Mouse (Mus musculus) adrenal gland, postnatal 14 days (tissue): ENCODE measurements around the gene Olfr1342. TPM values are rescaled to one million over a fixed set of nuclear protein-coding genes. Genes with fewer than 3 reads are reported as not detected.

ENCODE experiments used
- DNase-seq: peaks from one replicate; pipeline ENCODE4 v3.0.0; 2021; ENCODE audit warnings: mixed read lengths
- long read RNA-seq, 2 experiments: library from polyadenylated mRNA; stranded (forward); transcript quantifications; one replicate each; pipeline ENCODE4 v2.0.0; 2021
- total RNA-seq: library from RNA; stranded (reverse); gene quantifications from 2 replicates; pipeline ENCODE4 v1.2.3, GENCODE M21; 2021

Gene Olfr1342
- total RNA-seq: not detected in 2 replicates
- long read RNA-seq, experiment 1: 0 reads
- long read RNA-seq, experiment 2: 0 reads

DNA sequence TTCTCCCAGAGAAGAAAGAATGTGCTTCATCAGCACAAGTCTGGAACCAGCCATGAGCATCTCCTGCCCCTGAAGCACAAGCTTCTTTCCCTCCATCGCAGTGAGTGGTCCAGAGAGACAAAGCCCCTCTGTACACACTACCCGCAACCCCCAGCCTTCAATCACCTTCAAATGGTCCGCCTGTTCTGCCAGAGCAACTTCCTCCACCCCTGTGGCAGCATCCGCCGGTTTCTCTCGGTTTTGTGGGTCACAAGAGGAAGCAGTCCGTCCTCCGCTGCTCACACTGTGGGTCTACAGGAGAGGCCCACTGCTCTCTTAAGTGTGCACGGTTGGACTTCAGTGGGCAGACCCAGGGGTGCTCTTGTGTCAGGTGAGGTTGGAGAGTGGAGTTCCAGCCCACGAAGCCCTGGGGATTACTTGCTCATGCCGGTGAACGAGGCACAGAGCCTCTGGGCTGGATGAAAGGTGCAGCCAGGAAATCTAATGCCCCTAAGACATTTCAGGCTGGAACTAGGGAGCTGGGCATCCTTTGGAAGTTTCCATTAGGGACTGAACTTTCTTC is at the start of gene Olfr1342:
Gene Olfr1342 (minus strand): TSS at position 345 of the 562 bp plus-strand sequence.
- no peak for DNase-seq

DNA sequence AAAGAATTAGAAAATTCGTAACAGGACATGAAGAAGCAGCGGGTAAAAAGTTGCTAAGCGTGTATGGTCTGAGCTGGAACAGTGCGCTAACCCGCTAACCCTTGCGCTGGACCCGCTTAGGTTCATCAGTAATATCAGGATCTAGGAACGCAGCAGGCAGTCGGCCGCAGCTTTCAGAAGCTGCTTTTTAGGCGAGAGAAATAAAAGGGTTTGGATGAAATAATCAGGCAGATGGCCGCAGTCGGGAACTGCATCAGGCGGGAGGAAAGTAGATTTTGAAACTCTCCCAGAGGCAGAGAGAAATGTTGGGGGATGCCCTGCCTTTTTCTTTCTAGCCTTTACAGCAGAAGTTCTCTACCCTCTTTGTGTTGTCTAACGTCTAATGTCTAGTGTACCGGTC is 49.3 kb upstream of the Olfr1342 start:
- no peak for DNase-seq

DNA sequence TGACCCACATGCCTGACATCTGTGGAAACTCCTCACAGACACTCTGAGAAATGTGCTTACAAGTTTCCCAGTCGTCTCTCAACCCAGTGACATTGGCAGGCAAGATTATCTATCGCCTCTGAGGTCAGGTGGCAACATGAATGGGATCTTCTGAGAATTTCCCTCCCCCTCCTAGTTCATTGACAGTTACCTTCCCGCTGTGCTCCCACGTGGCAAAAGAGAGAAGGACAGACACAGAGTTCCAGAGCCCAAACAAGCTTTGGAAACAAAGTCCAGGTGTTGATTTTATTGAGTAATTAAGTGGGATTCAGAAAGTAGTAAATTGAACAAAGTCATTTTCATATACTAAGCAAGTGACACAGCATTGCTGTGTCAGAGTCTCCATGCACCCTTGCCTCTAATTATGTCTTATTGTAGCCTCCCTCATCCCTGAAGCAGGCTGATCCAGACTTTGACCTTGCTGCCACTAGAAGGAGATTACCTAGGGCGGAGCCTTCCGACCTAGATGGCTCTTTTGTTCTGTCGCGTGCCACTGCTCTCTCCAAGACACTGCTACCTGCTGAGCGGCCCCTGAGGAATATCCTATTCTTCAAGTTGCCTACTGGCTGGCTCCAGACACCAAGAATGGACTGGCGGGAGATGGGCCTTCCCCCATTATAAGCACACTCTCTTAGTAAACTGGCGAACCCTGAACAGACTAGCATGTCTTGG is 48.6 kb upstream of the Olfr1342 start:
- no peak for DNase-seq

DNA sequence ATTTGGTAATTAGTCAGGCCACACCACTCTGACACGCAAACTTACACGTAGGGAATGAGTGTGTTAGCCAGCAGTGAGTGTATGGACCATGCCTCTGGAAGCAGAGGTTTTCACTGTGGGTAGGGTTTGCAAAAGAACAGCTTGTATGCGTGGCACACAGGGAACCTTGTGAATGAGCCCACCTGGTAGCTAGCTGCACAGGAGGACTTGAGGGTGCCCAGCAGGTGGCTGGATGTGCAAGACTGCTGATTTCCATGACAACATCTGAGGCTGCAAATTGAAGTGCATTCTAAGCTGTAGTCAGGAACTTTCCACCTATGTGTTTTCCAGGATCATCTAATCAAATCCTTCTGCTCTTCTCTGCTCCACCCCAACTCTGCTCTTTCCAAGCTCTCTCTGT is 47.0 kb upstream of the Olfr1342 start:
- no peak for DNase-seq

GRCm38 (mm10) chr4:118731875-118732274 is 39.3 kb upstream of the Olfr1342 start, which contains the start of gene Olfr1339:
TSS of gene Olfr1339 (plus strand) at chr4:118732175.
- DNase-seq: no peak

- DNase-seq: peak; percentile 40
Observed at GRCm38 (mm10) chr4:118721742-118722483, 29.4 kb upstream of the Olfr1342 start.

DNA sequence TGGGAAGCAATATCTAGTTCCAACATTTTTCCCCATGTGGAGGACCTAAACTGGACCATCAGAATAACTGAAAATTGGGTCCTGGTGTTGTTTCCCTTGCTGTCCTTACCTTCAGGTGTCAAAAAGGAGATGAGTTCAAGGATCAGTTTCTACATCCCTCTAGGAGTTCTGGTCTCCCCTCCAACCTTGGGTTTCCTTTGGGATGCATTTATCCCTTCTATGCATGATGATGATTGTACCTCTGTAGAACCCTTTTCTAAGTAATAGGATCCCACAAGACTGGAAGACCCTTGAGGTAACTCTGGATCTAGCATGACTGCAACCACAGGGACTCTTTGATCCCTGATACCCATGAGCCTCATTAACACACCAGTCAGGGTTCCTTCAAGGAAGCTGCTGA is 27.3 kb upstream of the Olfr1342 start, which contains the start of gene Olfr1340:
Gene Olfr1340 (plus strand): TSS at position 301 of the 400 bp plus-strand sequence.
- no peak for DNase-seq

DNA sequence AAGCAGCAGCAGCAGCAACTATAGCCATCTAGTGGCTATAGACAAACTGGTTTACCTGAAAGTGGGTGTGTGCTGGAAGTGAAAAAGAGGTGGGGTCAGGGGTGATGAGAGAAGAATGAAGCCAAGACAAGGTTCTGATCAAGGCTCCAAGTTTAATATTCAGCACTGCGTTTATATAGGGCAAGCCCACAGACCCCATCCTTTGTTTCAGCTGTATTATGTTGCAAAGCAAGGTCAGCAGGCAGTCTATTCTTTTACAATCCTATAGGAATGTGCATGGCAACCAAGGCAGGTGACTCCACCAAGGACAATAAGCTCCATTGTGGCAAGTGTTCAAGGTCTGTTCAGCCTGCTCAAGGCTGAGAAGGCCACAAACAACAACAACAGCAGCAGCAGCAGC is 19.1 kb upstream of the Olfr1342 start:
- no peak for DNase-seq

DNA sequence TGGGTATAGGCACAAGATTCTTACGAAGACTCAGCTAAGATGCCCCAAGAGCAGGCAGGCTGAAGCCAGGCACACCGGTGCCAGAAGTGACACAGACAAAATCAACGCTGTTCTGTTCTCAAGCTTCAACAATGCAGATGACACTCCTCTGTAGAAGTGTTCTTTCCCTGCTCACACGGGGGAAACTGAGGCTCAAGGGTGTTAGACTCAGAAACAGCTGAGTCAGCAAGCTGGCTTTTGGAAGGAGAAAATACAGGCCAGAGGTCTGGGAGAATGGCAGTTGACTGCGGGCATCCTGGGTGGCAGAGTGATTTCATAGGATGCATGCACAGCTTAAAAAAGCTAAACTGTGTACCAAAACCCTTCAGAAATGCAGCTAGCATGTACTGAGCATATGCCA is 15.5 kb upstream of the Olfr1342 start:
- no peak for DNase-seq

GRCm38 (mm10) chr4:118703223-118703622 is 10.7 kb upstream of the Olfr1342 start, which contains the start of gene Olfr1341:
TSS of gene Olfr1341 (plus strand) at chr4:118703523.
- DNase-seq: no peak

DNA sequence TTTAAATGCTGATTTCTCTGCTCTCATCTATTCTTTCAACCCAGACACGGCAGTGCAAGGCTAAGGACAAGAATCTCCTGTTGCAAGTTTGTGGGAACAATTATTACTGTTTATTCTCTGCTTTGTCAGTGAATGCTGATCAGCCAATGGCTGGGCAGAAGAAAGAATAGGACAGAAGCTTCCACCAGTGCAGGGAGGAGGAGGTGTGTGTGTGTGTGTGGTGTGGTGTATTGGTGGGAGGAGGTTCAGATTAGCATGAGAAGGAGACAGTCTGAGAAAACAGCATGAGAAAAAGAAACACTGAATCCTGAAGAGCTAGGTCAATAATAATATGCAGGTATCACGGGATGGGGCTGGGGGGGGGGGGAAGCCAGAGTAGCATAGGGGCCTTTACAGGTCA is 1.3 kb upstream of the Olfr1342 start:
- DNase-seq: no peak

DNA sequence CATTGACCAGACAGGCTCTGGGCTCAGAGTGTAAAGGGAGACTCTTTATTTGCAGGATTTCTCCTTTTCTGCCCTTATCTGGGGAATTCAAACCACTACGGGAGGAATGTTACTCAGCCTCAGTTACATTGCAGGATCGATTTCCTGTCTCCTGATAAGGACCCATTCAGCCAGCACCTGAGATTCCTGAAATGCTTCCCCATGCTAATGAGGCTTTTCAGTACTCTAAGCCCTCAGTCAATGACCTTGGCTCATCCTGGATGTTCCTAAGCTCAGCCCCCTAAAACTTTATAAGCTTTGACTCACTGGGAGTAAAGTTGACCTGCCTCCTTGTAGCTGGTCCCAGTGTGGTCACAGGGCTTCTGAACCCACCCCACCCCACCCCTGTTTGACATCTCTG is 5.5 kb downstream of the Olfr1342 start:
- no peak for DNase-seq

- DNase-seq: no peak
Observed at GRCm38 (mm10) chr4:118658652-118659051, 33.9 kb downstream of the Olfr1342 start, which contains the start of gene Olfr62. TSS of gene Olfr62 (plus strand) at chr4:118658952.

- DNase-seq: peak; percentile 73
Observed at GRCm38 (mm10) chr4:118645234-118645633, 47.3 kb downstream of the Olfr1342 start.

GRCm38 (mm10) chr4:118642346-118643190 is 50.0 kb downstream of the Olfr1342 start:
- DNase-seq: no peak

Other genes with a start within 250 kb of the Olfr1342 start
- gene Mpl, start 235.2 kb downstream of the Olfr1342 start, total RNA-seq: 0.15 and 0.41 TPM in 2 replicates
- gene Tie1, start 202.7 kb downstream of the Olfr1342 start, total RNA-seq: 65.7 and 79.2 TPM in 2 replicates
- gene 2610528J11Rik, start 165.8 kb downstream of the Olfr1342 start, total RNA-seq: 3.6 TPM in 1 of 2 replicates, not detected in the other
- gene Tmem125, start 148.7 kb downstream of the Olfr1342 start, total RNA-seq: 0.45 and 1.4 TPM in 2 replicates
- gene Cfap57, start 72.0 kb downstream of the Olfr1342 start, total RNA-seq: not detected in 2 replicates
- 67.7 and 86.3 TPM in 2 replicates for gene Ebna1bp2, start 72.0 kb downstream of the Olfr1342 start, total RNA-seq
- not detected in 2 replicates for gene Olfr62, start 33.8 kb downstream of the Olfr1342 start, total RNA-seq
- not detected in 2 replicates for gene Olfr1341, start 10.8 kb upstream of the Olfr1342 start, total RNA-seq
- not detected in 2 replicates for gene Olfr1340, start 27.4 kb upstream of the Olfr1342 start, total RNA-seq
- not detected in 2 replicates for gene Olfr1339, start 39.4 kb upstream of the Olfr1342 start, total RNA-seq
- gene Olfr1338, start 66.0 kb upstream of the Olfr1342 start, total RNA-seq: not detected in 2 replicates
- gene Olfr1337, start 89.8 kb upstream of the Olfr1342 start, total RNA-seq: not detected in 2 replicates
- not detected in 2 replicates for gene Olfr1335, start 117.2 kb upstream of the Olfr1342 start, total RNA-seq
- not detected in 2 replicates for gene Olfr1333, start 143.5 kb upstream of the Olfr1342 start, total RNA-seq
- gene Olfr1331, start 171.9 kb upstream of the Olfr1342 start, total RNA-seq: not detected in 2 replicates
- not detected in 2 replicates for gene Olfr1330, start 195.8 kb upstream of the Olfr1342 start, total RNA-seq
- gene Olfr1329, start 224.7 kb upstream of the Olfr1342 start, total RNA-seq: not detected in 2 replicates
- not detected in 2 replicates for gene Olfr1328, start 245.9 kb upstream of the Olfr1342 start, total RNA-seq